Mouse (Mus musculus) ovary, postnatal 10 days (tissue): ENCODE results near the gene Hist1h4j.
A peak's percentile ranks its signal among the peaks of the same experiment; 100 is the strongest.
"Not testable (repeated sequence)": the region's sequence is repeated elsewhere in the genome, so short reads cannot be mapped to it uniquely, and the experiment has no call there.

Source experiments
- DNase-seq: peaks from one replicate; pipeline ENCODE4 v3.0.0; 2022; ENCODE audit warnings: low spot score

The Hist1h4j gene

DNA sequence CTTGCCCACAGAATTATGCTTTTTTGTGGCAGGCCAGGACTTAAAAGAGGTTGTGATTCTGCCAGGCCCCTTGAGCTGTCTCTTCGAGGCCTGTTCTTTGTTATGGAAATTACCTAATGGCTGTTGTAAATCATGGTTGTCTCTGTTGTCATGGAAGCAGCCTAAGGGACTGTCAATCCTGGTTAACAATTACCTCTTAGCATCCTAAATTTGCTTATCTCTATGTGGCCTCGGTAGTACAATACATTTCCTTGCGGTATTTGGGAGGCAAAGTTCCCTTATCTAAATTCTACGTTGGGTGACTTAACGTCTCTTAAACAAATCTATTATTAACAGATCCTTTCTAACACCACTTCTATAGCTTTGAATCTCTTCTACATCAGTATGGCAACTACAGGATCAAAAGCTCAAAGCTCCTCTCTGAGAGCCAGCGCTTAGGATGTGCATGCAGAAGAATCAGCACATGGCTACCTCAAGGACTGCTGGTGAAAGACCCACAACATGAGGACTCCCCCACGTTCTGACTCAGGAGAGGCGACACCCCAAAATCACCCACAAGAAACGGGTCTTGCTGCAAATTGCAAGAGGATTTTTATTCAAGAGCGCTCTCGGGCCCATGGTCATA is 6.8 kb upstream of the Hist1h4j start:
- DNase-seq, result no peak

- no peak for DNase-seq
These were observed 5.3 kb upstream of the Hist1h4j start for GRCm38 (mm10) chr13:21729544-21729943.

DNA sequence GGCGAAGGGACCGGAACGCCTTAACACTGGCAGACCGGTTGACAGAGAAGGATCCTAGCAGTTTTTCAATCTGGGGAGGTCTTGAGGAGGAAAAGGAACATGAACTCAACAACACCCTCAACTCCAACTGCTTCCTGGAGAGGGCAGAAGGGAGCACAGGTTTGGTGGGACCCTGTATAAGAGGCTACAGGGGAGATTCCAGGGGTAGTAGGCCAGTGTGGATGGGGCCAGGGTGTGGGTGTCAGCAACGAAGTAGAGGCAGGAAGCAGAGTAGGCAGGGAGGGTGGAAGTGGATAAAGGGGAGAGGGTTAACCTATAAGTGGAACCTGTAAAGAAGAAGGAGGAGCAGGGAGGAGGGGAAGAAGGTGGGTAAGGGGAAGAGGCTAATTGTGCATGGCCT is 1.4 kb upstream of the Hist1h4j start:
- DNase-seq, result no peak

DNA sequence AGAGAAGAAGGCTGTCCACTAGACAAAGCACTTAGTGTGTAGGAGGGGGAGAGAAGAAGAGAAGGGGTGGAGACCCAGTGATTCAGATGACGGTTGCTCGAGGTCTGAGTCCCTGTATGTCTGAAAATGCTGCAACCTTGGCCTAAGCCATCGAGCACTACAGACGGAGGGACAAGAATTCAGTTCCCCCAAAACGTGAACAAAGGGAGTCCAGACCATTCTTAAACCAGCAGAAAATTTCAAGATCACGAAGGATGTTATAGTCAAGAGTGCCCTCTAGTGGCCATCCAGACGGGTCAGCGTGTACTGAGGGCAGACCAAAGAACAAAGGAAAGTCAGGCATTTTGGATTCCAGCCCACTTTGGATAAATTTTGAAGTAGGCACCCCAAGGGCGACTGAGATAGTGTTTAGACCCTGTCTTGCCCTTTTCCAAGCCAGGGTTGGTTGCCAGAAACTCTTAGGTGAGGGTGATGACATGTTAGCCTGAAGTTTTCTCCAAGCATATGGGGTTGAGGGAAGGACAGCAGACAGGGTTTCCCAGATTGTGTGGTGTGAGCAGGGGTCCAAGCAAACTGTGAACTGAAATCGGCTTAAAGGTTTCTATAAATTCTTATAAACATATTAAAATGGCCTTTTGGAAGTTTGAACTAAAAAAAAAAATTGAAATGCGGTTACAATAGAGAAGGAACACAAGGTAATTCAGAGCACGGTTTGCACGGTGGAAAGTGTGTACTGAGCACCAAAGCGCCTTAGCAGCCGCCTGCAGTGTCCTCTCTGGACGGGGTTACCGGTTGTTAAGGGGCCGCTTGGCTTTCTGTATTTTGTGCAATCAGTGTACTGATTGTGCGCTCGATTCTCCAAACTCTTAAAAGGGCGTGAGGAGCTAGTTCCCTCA is 606 bp upstream of the Hist1h4j start:
- no peak for DNase-seq

- DNase-seq, result no peak
These were observed 10.1 kb downstream of the Hist1h4j start for GRCm38 (mm10) chr13:21745006-21745405.

- DNase-seq, result no peak
These were observed 14.7 kb downstream of the Hist1h4j start for GRCm38 (mm10) chr13:21749387-21750158.

- DNase-seq, result peak; percentile 91
These were observed 15.5 kb downstream of the Hist1h4j start, which contains the start of gene Hist1h4k for GRCm38 (mm10) chr13:21750159-21751017. Gene Hist1h4k (minus strand): TSS chr13:21750505.

GRCm38 (mm10) chr13:21751417-21751816 is 16.6 kb downstream of the Hist1h4j start:
- no peak for DNase-seq

GRCm38 (mm10) chr13:21751827-21752226 is 17.0 kb downstream of the Hist1h4j start:
- DNase-seq, result no peak

- DNase-seq, result no peak
These were observed 17.5 kb downstream of the Hist1h4j start for GRCm38 (mm10) chr13:21752356-21752755.

GRCm38 (mm10) chr13:21753051-21753523 is 18.2 kb downstream of the Hist1h4j start:
- no peak for DNase-seq

GRCm38 (mm10) chr13:21753524-21754285 is 18.8 kb downstream of the Hist1h4j start, which contains the start of the genes Hist1h2ak and Hist1h2bn:
Gene Hist1h2ak (minus strand): TSS chr13:21753827.
Gene Hist1h2bn (plus strand): TSS chr13:21754123.
- DNase-seq, result peak; percentile 45

DNA sequence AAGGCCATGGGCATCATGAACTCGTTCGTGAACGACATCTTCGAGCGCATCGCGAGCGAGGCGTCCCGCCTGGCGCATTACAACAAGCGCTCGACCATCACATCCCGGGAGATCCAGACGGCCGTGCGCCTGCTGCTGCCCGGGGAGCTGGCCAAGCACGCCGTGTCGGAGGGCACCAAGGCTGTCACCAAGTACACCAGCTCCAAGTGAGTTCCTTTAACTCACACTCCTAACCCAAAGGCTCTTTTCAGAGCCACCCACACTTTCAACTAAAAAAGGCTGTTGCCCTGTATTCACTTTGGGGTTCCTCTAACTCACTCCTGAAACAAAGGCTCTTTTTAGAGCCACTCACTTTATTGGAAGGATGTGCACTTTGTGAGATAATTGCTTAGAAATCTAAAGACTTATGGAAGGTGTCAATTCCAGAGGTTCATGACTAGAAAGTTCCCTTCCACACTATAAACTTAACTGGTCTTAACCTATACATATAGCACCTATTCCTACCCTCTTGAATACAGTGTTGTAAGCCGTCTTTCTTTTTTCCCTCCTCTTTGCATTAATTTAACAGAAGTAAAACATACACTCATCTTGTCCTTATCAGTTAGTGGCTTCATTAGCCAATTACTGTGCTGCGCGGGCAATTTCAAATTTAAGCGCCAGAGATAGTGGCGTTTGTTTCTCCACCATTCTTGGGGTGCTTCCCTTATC is 19.6 kb downstream of the Hist1h4j start:
- not testable (repeated sequence) for DNase-seq

GRCm38 (mm10) chr13:21755707-21756106 is 20.8 kb downstream of the Hist1h4j start:
- DNase-seq, result no peak

GRCm38 (mm10) chr13:21778814-21779766 is 44.2 kb downstream of the Hist1h4j start:
- peak; percentile 28 for DNase-seq

- DNase-seq, result peak; percentile 60
These were observed 45.2 kb downstream of the Hist1h4j start, which contains the start of gene Hist1h1b for GRCm38 (mm10) chr13:21779767-21780731. Gene Hist1h1b (minus strand): TSS chr13:21780625.

GRCm38 (mm10) chr13:21781021-21781555 is 46.2 kb downstream of the Hist1h4j start:
- DNase-seq, result no peak
